Mouse (Mus musculus) MEL (cell line): Measurements from ENCODE around the gene Trnau1ap.
"Not testable (repeated sequence)": the region's sequence is repeated elsewhere in the genome, so short reads cannot be mapped to it uniquely, and the experiment has no call there.

Experiments used
- CTCF ChIP-seq, 3 experiments: IDR thresholded peaks in 2 of 3; conservative IDR thresholded peaks in 1 of 3; 2 replicates each; pipeline ENCODE4 v1.5.1; 2011 to 2012; ENCODE audit warnings: low read length in 3 of 3, low read depth in 2 of 3, mild to moderate bottlenecking in 2 of 3, improper control_type of control experiment in 1 of 3, inconsistent platforms in 1 of 3, mixed read lengths in 1 of 3, moderate library complexity in 1 of 3; ENCODE audit not compliant: control insufficient read depth in 1 of 3, insufficient read depth in 1 of 3, poor library complexity in 1 of 3, severe bottlenecking in 1 of 3
- EP300 ChIP-seq, 2 experiments: IDR thresholded peaks; 2 replicates each; pipeline ENCODE4 v1.6.1; 2011; ENCODE audit warnings: improper control_type of control experiment in 2 of 2, low read length in 2 of 2, low read depth in 1 of 2, mild to moderate bottlenecking in 1 of 2
- MAFK ChIP-seq: IDR thresholded peaks from 2 replicates; pipeline ENCODE4 v1.6.1; 2011; ENCODE audit warnings: low read depth, mild to moderate bottlenecking, low read length, improper control_type of control experiment, borderline replicate concordance
- POLR2AphosphoS2 ChIP-seq: IDR thresholded peaks from 2 replicates; pipeline ENCODE4 v1.6.1; 2011; ENCODE audit warnings: low read length, improper control_type of control experiment

- not testable (repeated sequence) for TF ChIP-seq MAFK; POLR2AphosphoS2; EP300 (IDR thresholded peaks at IDR 0.05; ENCODE audit: low read depth in 1 of 2, low read length in 2 of 2)
- peak in 2 of 3 experiments; percentile 6 to 11; a peak in 1 of 6 replicates for TF ChIP-seq CTCF (IDR thresholded peaks at IDR 0.05 in 2 of 3, conservative IDR thresholded peaks at IDR 0.05 in 1 of 3; ENCODE audit: control insufficient read depth in 1 of 3, insufficient read depth in 1 of 3, low read depth in 2 of 3, low read length in 3 of 3, poor library complexity in 1 of 3, severe bottlenecking in 1 of 3)
Observed at GRCm38 (mm10) chr4:132303484-132303883, 25.9 kb downstream of the Trnau1ap start.
